Mouse (Mus musculus) spleen, embryonic (tissue): ENCODE results near the gene Rassf3.

ENCODE experiments used
- CTCF ChIA-PET: fragments of 350-600 bp; sonication (Branson Sonifier 250); formaldehyde crosslinking; loops from one replicate; lab custom pipeline; 2022; lab: Charles Lee

Rassf3 gene

GRCm38 (mm10) chr10:121418835-121419234 lies 57.3 kb downstream of the Rassf3 start:
- CTCF ChIA-PET, result interaction anchor here (0.6 to 0.8 kb wide), 2 partner anchors 9 to 14 kb away, joined by 4 to 5 read pairs; no protein-coding TSS in a partner anchor

- CTCF ChIA-PET, result no interaction called here
These were observed 62.0 kb downstream of the Rassf3 start for GRCm38 (mm10) chr10:121414127-121414526.

GRCm38 (mm10) chr10:121412824-121413223 lies 63.3 kb downstream of the Rassf3 start:
- CTCF ChIA-PET, result no interaction called here

- CTCF ChIA-PET, result no interaction called here
These were observed 64.3 kb downstream of the Rassf3 start for GRCm38 (mm10) chr10:121411721-121412455.

- CTCF ChIA-PET, result interaction anchor here (0.6 to 2.0 kb wide), 8 partner anchors 18 to 521 kb away, joined by 3 to 8 read pairs (median 3); no protein-coding TSS in a partner anchor
These were observed 66.4 kb downstream of the Rassf3 start for GRCm38 (mm10) chr10:121409717-121410116.

GRCm38 (mm10) chr10:121403946-121404345 lies 72.2 kb downstream of the Rassf3 start:
- CTCF ChIA-PET, result no interaction called here

GRCm38 (mm10) chr10:121403104-121403503 lies 73.0 kb downstream of the Rassf3 start:
- CTCF ChIA-PET, result interaction anchor here (0.6 kb wide), 1 partner anchor 39 kb away, joined by 4 read pairs; no protein-coding TSS in a partner anchor

- CTCF ChIA-PET, result interaction anchor here (0.6 to 0.7 kb wide), 2 partner anchors 22 to 129 kb away, joined by 3 to 4 read pairs; no protein-coding TSS in a partner anchor
These were observed 75.1 kb downstream of the Rassf3 start for GRCm38 (mm10) chr10:121401005-121401404.

GRCm38 (mm10) chr10:121398599-121398998 lies 77.5 kb downstream of the Rassf3 start:
- CTCF ChIA-PET, result no interaction called here

- CTCF ChIA-PET, result no interaction called here
These were observed 80.5 kb downstream of the Rassf3 start for GRCm38 (mm10) chr10:121395542-121396176.

GRCm38 (mm10) chr10:121394789-121395325 lies 81.3 kb downstream of the Rassf3 start:
- CTCF ChIA-PET, result no interaction called here

GRCm38 (mm10) chr10:121394270-121394669 lies 81.9 kb downstream of the Rassf3 start:
- CTCF ChIA-PET, result no interaction called here

- CTCF ChIA-PET, result no interaction called here
These were observed 84.2 kb downstream of the Rassf3 start for GRCm38 (mm10) chr10:121391901-121392300.

- CTCF ChIA-PET, result no interaction called here
These were observed 85.5 kb downstream of the Rassf3 start for GRCm38 (mm10) chr10:121390602-121391001.

GRCm38 (mm10) chr10:121386347-121386746 lies 89.8 kb downstream of the Rassf3 start:
- CTCF ChIA-PET, result no interaction called here

GRCm38 (mm10) chr10:121385695-121386094 lies 90.5 kb downstream of the Rassf3 start:
- CTCF ChIA-PET, result no interaction called here

GRCm38 (mm10) chr10:121384710-121385109 lies 91.4 kb downstream of the Rassf3 start:
- CTCF ChIA-PET, result no interaction called here

- CTCF ChIA-PET, result no interaction called here
These were observed 94.9 kb downstream of the Rassf3 start for GRCm38 (mm10) chr10:121381280-121381679.

GRCm38 (mm10) chr10:121379387-121379786 lies 96.8 kb downstream of the Rassf3 start:
- CTCF ChIA-PET, result interaction anchor here (0.6 kb wide), 1 partner anchor 21 kb away, joined by 3 read pairs; no protein-coding TSS in a partner anchor

- CTCF ChIA-PET, result interaction anchor here (0.7 to 0.8 kb wide), 2 partner anchors 11 to 97 kb away, joined by 3 to 4 read pairs; no protein-coding TSS in a partner anchor
These were observed 99.4 kb downstream of the Rassf3 start for GRCm38 (mm10) chr10:121376530-121377271.
